Mouse (Mus musculus) left cerebral cortex, adult 8-10 months (tissue): ENCODE data around the gene Pias4. TPM values are rescaled to one million over a fixed set of nuclear protein-coding genes. Genes with fewer than 3 reads are reported as not detected.
"Not testable (repeated sequence)": the region's sequence is repeated elsewhere in the genome, so short reads cannot be mapped to it uniquely, and the experiment has no call there.

Experiments
- DNase-seq, 2 experiments: peaks; one replicate each; pipeline ENCODE4 v3.0.0; 2022; ENCODE audit warnings: low spot score in 2 of 2
- total RNA-seq, 4 experiments: library from RNA; stranded (reverse); gene quantifications; 2 replicates each; pipeline ENCODE4 v1.2.4; 2022

Gene Pias4
- total RNA-seq, 4 experiments from 2014 or later: 22.0 to 30.4 (median 27.9) TPM

DNA sequence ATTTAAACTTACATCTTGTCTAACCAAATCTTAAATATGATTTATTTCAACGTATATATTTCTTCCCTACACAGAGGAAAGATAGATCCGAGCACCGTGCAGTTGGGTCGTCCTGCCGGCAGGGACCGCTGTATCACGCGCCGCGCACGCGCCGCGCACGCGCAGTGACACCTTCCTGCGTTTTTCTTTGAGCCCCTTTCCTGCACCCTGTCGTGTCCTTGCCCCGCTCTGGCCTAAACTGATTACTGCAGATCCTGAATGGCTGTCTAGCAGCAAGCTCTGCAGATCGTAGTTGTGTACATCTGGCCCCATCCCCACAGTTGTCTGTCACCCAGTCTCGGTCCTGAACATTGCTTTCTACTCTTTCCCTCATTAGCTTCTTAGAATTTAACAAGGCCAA is 5.4 kb upstream of the Pias4 start:
- peak in 1 of 2 experiments; percentile 80 for DNase-seq

GRCm38 (mm10) chr10:81169411-81169900 is 1.7 kb upstream of the Pias4 start:
- not testable (repeated sequence) for DNase-seq

GRCm38 (mm10) chr10:81168521-81169244 is 960 bp upstream of the Pias4 start:
- DNase-seq: peak in 1 of 2 experiments; percentile 78

DNA sequence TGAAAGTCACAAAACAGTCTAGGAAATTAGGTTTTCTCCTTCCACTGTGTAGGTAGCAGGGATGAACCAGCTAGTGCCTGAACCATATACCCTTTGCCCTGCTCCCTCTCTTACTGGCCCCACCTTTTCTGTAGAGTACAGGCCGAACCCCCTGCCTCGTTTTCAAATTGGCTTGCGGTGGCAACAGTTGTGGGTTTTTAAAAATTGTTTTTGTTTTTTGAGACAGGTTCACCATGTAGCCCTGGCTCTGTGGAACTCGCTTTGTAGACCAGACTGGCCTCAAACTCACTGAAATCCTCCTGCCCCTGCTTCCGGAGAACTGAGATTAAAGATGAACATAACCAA is 336 bp upstream of the Pias4 start:
- no peak for DNase-seq

- no peak for DNase-seq
Measured at GRCm38 (mm10) chr10:81165118-81165517, 2.6 kb downstream of the Pias4 start.

DNA sequence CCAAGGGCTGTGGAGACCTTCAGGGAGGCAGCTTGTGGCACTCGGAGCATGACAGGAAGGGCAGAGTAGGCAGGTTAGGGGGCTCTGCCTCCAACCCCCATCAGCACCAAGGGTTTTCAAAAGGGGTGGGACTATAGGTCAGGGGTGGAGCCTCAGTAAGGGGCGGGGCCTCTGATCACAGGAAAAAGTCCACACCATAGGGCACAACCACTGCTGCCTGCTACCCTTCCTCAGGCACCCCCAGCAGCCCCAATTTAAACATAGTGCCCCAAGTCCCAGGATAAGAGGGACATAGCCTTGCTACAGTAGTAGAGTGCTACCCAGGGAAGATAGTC is 5.4 kb downstream of the Pias4 start:
- DNase-seq: no peak

GRCm38 (mm10) chr10:81161602-81162317 is 6.0 kb downstream of the Pias4 start:
- no peak for DNase-seq

- DNase-seq: no peak
Measured at GRCm38 (mm10) chr10:81154736-81155135, 13.0 kb downstream of the Pias4 start.

DNA sequence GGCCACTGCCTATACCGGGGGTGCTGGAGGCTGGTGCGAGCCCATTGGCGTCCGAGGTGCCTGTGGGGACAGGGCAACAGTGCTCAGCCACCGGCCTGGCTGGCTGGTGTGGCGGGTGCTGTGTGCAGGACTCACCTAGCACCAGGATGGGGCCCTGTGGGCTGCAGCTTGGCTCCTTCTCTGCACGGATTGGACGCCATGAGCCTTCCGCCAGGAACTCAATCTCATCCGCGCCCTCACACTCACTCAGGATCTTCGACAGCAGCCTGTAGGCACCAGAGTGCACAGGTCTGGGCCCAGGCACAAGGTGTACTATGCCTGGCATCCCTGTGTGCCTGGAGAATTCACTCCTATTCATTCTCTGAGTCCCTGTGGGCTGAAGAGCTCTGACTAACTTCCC is 13.4 kb downstream of the Pias4 start:
- DNase-seq: no peak

DNA sequence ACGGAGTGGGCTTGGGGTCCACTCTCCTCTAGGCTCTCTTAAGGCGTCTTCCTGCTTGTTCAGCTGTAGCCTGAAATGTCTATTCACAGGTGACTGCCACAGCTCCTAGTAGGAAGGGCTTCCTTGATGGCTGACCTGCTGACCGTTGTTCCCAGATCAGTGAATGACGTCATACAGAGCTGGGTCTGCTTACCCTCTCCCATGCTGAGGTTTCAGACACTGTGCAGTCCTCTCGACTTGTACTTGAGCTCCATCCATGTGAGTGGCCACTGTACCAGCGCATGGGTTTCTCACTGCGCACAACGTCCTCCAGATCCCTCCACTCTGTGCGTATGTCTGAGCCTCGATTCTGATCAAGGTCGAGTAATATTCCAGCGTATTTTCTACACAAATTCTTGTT is 15.1 kb downstream of the Pias4 start:
- DNase-seq: no peak

GRCm38 (mm10) chr10:81151261-81151660 is 16.5 kb downstream of the Pias4 start:
- DNase-seq: no peak

DNA sequence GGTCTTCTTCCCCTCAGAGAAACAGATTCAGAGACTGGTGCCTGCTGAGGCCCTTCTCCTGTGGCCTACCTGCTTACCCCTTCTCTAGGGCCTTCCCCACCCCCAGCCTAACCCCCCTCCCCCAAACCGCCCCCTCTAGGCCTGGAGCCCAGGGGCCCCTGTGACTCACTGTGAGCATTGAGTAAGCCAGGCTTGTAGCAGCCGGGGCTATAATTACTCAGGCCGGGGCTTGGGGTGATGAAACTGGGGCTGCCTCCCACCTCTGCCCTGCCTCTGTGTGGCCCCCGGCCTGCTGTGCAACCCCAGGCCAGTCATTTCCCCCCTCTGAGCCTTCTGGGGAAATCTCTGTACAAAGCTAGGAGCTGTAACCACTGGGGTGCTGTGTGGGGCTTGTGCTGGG is 21.4 kb downstream of the Pias4 start:
- no peak for DNase-seq

- no peak for DNase-seq
Measured at GRCm38 (mm10) chr10:81145778-81146177, 21.9 kb downstream of the Pias4 start.

- DNase-seq: no peak
Measured at GRCm38 (mm10) chr10:81145307-81145706, 22.4 kb downstream of the Pias4 start.

GRCm38 (mm10) chr10:81144667-81145066 is 23.1 kb downstream of the Pias4 start:
- no peak for DNase-seq

DNA sequence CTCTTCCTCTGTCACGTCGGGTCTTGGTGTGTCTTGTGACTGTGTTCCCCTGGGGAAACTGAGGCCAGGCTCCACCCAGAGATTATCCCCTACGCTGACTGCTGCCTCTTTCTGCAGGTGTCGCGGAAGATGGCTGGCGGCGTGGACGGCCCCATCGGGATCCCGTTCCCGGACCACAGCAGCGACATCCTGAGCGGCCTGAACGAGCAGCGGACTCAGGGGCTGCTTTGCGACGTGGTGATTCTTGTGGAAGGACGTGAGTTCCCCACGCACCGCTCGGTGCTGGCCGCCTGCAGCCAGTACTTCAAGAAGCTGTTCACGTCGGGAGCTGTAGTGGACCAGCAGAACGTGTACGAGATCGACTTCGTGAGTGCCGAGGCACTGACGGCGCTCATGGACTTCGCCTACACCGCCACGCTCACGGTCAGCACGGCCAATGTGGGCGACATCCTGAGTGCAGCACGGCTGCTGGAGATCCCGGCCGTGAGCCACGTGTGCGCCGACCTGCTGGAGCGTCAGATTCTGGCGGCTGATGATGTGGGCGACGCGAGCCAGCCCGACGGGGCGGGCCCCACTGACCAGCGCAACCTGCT is 23.8 kb downstream of the Pias4 start:
- DNase-seq: no peak

GRCm38 (mm10) chr10:81143157-81143633 is 24.5 kb downstream of the Pias4 start:
- DNase-seq: no peak

GRCm38 (mm10) chr10:81142551-81142981 is 25.2 kb downstream of the Pias4 start:
- no peak for DNase-seq

- no peak for DNase-seq
Measured at GRCm38 (mm10) chr10:81141455-81142210, 26.1 kb downstream of the Pias4 start.

- no peak for DNase-seq
Measured at GRCm38 (mm10) chr10:81140717-81141454, 26.8 kb downstream of the Pias4 start.

GRCm38 (mm10) chr10:81140005-81140404 is 27.7 kb downstream of the Pias4 start:
- DNase-seq: no peak
